Mouse (Mus musculus) regulatory T cell (primary cell): ENCODE data around the gene Usp46.

ENCODE experiments used
- in situ Hi-C: fragments of 300-600 bp; cut with MboI, MseI; formaldehyde crosslinking; loops from one replicate; pipeline ENCODE4 v1.15.1; 2025; ENCODE audit warnings: high pct_unique_total_duplicates

Gene Usp46

DNA sequence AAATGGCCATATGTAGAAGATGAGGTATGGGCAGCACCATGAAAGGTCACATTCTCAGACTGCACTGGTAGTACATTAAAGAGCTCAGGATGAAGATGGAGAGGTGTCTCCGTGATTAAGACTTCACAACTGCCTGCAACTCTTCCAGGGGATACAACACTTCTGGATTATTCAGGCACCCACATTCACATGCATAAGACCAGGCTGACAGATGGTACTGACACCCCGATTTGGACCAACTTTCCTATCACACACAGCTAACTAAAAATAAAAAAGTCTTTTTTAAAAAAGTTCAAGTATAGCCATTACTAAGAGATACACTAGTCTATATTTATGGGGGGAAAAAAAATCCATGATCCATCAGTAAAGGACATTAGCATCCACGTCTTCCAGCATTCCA is 112.5 kb downstream of the Usp46 start:
- in situ Hi-C loops, result no loop called here

DNA sequence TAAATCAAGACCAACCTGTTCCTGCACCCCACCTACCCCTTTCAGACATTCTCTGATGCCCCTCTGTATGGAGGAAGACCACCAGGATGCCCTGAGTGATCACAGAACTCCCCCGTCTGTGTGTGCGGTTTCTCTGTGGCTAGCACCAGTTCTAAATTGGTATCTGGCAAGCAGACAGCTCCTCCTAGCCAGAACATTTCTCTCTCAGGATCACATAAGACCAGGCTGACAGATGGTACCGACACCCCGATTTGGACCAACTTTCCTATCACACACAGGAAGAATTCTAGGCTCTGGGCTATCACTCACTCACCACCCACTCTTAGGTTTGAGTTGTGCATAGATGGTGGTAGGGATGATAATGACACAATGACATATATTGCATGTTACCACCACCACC is 113.2 kb downstream of the Usp46 start:
- in situ Hi-C loops, result no loop called here

DNA sequence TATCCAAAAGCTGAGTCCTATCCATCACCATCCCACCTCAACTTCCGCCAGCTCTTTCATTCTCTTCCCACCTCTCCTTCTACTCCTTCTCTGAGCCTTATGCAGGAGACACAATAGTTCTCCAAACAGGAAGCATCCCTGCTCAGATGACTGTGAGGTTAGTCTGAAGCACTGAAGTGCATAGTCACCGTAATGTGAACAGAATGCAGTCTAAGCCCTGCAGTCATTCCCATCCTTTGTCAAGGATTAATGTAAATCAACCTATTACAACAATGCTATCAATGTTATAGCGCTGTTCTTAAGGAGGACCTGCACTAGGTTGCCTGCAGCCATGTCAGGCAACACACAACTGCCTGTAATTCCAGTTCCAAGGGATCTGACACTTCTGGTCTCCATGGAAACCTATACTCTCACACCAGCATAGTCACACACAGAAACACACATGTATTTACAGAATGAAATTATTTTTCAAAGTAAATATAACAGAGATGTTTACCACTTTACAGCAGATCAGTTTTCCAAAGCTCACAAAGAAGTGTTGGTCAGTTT is 115.1 kb downstream of the Usp46 start:
- in situ Hi-C loops, result no loop called here

DNA sequence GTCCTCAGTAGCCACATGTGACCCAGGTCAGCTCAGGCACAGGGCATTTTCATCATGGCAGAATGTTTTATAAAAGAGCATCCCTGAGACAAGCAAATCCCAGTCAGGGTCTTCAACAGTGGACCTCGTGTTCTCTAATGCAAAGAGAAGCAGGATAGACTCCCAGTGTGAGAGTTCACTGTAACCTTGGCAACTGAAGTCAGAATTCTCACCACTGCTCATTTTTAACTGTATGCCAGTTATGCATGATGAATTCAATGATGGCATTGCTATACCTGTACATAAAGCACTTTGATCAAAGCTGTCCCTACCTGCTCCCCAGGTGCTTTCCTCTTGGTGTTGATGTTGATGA is 116.6 kb downstream of the Usp46 start:
- in situ Hi-C loops, result no loop called here

DNA sequence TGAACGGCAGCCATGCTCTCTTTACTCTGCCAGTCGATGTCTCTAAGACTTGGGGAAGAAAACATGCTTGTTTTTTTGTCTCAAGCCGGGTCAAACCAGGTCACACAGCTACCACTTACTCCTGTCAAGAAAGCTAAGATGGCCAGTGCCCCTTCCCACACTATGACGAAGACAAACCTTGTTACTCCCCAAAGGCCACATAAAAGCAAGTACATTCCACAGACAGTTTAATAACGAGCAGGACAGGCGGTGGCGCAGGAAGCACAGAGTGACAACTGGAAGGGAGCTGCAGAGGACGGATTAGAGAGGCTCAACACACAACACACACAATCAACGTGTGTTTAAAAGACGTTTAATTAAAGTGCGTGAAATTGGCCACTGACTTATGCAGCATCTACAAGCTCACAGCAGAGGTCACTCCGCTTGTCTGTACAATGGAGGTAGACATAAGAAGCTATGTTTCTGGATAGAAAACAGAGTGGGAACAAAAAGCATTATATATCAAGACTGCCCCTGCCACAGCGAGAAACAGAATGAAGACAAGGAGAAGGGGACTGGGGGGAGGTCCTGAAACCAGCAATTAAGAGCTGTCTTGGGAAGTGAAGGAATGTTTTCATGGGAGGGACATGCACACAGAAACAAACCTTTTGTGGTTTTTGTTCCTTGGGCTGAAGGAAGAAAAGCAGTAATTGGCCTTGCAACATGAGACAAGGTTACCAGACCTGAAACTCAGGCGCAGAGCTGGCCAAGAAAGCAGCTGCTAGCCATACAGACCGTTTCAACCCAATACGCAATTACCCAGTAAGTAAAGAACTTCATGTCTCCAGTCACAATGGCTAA is 117.2 kb downstream of the Usp46 start:
- in situ Hi-C loops, result no loop called here
